Mouse (Mus musculus) adrenal gland, adult 2 months (tissue): ENCODE data around the gene Gm17087. TPM values are rescaled to one million over a fixed set of nuclear protein-coding genes. Genes with fewer than 3 reads are reported as not detected.

Source experiments
- DNase-seq: peaks from one replicate; pipeline ENCODE4 v3.0.0; 2021
- long read RNA-seq: library from polyadenylated mRNA; stranded (forward); transcript quantifications from one replicate; pipeline ENCODE4 v2.0.0, GENCODE M21; 2021
- polyA plus RNA-seq: library from polyadenylated mRNA; depleted of rRNA; stranded (reverse); fragments of >200 nt; gene quantifications from 2 replicates; pipeline ENCODE4 v1.2.3, GENCODE M21; 2012; rRNA removed
- total RNA-seq, 2 experiments: library from RNA; stranded (reverse); gene quantifications; 2 replicates each; pipeline ENCODE4 v1.2.3; 2021

Gene Gm17087
- total RNA-seq (not detected), polyA plus RNA-seq (not detected in 2 replicates)
- long read RNA-seq: 0 reads

DNA sequence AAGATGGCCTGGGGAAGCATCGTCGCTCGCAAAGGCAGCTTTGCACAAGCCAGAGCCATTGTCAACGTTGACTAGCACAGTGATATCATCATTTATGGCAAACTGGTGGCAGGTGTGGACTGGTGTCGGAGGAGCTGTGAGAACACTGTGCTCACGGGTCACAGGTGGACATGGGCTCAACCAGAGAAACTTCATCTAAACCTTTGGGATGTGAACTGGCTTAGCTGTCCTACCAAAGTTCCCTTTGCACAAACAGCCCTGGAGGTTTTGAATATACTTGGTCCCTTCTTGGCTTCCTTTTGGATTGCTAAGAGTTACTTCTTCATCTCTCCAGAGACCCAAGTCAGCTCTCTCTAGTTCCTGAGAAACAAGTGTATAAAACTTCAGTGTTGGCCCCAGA lies at the start of gene Gm17087:
Gm17087 (minus strand) TSS at position 101 of the 400 bp plus-strand sequence.
- no peak for DNase-seq

DNA sequence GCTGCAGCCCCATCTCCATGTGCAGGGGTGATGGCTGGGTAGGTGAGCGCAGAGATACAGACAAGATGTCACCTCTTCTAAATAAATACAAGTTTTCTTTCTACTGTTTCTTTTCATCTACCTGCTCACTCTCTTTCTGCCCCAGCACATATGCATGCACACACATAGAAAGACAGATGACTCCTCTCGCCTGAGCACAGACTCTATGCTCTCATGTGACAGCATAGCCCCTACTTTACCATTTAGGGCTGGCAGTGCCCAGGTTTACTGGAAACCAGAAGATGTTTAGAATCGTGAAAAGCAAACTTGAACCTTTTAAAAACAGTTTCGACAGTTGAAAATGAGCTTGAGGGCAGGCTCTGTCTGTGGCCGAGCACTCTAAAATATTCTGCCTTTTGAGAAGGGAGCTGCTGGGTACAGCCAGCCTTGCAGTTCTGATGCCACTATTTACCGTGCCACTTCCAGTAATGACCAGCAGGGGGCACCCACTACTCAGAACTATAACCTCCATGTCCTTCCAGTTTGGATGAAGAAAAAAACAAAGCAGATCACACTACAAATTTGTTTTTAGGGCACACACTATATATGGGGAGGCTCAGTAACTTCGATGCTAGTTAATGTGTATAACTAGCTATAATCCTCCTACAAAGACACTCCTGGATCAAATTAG lies 47.3 kb upstream of the Gm17087 start:
- peak; percentile 78 for DNase-seq

DNA sequence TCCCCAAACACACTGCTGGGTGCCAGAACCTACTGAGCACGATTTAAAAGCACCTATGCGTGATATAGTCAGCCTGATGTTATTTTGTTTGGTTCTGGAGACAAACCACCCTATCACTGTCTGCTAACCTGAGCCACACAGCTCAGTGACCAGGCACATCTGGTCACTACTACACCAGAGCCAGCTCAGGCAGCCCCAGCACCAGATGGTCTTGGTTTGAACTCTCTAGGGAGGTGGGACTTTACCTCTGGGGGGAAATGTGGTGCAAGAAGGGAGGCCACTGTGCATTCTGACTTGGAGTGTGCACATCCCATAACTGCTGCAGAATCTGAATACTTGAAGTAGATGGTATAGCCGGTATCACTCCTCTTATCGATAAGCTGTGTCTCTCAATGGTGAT lies 45.2 kb upstream of the Gm17087 start:
- no peak for DNase-seq

DNA sequence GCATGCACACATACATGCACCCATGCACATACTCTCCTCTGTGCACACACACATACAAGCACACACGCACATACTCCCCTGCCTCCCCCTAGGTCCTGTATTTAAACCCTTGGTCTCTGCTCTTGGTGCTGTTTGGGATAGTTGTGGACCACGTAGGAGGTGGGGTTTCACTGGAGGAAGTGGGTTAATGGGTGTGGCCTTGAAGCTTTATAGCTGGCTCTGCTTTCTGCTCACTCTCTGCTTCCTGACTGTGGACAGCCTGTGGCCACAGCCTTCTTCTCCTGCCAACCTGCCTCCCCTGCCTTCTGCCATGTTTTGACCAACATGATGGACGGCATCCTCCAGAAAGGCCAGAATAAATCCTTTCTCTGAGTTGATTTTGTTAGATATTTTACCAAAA lies 39.9 kb upstream of the Gm17087 start:
- DNase-seq: no peak

DNA sequence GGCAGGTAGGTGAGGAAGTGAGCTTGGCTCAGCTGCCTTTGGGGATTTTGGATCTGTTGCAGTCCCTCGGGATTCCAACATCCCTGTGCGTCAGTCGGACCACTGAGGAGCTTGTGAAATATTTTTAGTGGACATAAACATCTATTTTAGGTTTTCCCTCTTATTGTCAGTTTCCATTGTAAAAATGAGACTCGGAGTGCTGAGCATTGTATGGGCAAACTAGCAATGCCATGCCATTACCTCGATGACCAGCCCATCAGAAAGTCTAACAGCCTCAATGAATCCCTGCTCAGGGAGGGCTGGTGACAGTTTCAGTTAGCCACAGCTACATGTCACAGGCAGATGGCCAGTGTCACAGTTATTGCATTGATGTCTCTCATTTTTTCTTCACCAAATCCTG lies 39.2 kb upstream of the Gm17087 start:
- DNase-seq: no peak

DNA sequence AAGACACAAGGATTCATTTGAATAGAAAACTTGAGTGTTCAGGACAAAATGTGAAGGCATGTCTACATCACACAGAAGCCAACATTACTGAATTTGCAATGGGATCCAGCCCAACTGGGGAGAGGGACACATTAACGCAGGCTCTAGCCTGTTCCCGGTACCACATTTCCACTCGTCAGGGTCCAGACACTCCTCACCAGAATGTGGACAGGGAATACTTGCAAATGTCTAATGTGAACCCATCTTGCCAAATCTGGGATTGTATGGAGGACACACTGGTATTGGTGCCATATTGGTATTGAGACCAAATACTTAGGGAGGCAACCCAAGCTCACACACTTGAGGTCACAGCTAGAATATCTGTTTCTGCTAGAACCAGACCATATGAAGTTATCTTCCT lies 36.2 kb upstream of the Gm17087 start:
- no peak for DNase-seq

DNA sequence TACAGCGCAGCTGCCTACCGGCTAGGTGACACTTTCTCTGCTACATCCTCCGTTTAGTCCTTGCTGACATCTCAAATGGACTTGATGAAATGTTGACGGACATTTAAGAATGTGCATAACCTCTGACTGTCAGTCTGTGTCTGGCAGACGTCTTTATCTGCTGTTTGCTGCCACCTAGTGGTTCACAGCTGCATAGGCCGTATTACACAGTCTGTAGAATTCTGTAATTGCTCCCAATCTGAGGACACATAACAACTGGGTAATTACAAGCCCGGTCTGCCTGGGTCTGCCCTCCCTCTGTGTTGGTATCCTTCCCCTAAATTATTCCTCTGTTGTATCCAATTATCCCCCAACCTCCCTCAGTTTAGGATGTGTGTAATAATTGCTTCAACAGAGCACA lies 31.0 kb upstream of the Gm17087 start:
- DNase-seq: peak; percentile 50

DNA sequence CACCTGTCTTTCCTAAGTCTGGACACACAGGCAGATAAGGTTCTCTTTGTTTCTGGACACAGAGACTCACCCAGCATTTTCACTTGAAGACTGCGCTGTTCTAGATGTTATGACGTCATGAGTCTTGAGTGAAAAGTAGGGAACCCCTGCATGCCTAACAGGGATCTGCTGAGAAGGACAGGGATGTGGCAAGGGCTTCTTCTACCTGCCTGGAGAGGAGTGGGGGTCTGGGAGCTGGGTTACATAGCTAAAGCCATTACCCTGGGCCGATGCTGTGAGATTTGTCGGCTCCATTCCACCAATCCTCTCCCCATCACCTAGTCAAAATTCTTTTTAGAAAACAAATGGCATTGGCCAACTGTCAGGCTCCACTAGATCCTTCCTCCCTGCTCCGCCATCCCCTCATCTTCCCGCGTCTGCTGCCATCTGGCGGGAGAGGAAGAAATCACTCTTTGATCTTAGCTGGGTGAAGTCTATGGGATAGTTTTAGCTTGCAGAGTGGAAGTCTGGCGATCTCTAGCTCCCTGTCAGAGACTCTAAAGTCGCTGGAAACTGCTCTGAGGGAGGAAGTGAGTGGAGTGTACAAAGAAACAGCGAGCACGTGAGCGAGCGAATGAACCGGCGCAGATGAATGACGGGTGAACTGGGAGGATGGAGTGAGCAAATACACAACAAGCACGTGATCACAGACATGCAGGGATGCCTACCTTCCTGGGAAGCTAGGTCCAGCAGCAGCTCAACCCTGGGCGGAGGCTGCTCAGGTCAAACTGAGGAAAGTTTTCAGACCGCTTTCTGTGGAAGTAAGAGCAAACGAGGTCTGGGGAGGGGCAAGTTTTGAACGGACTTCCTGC lies 25.9 kb upstream of the Gm17087 start:
- DNase-seq: peak; percentile 74

DNA sequence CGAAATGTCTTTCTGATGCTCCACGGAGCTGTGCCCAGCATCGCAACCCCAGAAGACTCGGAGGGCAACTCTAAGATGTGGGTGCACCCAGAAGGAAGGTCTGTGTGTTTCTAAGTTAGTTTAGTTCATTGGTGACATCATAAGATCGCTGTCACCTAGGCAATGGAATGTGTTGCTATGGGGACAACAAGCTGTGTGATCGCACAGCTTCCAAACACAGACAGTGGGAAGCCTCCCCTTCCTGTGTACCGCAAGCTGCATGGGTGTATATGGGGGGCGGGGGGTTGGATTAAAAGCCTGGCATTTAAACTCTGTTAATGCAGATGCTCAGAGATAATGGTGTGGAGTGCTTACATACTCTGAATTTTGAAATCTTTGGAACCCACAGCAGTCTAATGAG lies 14.8 kb upstream of the Gm17087 start:
- DNase-seq: no peak

DNA sequence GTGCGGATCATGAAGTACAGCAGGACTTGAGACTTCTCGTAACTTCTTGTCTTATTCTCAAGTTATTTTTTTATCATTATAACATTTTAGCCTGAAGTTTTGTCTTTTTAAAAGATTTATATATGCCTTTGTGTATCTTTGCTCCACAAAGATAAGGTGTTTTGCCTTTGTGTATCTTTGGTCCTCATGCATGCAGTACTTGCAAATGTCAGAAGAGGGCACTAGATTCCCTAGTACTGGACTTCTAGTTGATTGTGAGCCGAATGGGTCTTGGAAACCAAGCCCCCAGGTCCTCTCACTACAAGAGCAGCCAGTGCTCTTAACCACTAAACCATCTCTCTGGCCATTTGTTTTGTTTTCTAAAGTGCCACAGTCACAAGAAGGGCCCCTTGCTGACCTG lies 13.6 kb upstream of the Gm17087 start:
- DNase-seq: no peak

DNA sequence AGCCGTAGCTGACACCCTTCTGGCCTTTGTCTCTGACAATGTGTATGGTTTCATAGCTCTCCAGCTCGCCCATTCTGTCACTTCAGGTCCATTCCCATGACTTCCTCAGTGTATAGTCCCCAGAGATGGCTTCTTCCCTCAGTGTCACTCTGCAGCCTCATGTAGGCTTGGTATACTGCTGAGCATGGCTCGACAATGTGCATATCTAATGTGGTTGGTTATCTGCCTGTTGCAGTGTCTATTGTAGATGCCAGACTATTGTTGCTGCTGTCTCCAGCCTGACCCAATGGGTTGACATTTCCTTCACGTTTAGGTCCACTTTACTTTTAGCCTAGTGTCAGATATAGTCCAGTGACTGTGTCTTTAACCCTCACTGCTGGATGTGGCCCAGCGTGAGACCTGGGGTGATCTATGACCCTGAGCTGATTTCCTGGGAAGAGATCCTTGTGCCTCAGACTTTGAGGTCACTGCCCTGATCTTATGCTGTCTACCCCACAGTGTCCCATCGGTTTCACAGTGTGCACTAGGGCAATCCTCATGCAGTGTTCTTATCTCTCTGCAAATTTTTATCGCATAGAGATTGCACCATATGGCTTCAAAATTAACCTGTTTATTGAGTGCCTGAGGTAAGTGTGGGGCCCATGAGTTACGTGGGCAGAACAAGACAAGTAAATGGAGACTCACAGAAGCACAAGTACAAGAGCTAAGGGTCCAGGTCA lies 7.0 kb upstream of the Gm17087 start:
- DNase-seq: no peak

DNA sequence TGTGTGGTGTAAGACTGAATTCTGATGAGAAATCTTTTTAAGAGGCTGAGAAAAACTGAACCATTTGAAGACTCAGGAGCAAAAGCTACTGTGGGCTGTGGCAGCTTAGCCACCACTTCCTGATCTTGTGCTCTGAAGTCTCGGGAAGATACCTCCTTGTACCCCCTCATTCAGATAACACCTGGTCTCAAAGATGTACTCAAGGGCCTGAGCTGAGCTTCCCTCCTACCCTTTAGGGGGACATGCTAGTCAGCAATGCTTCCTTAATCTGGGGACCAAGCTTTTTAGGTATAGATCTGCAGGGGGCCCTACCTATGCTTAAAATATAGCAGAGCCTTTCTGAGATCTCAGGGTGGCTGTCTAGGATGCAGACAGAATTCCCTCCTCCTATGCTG lies 3.9 kb downstream of the Gm17087 start:
- DNase-seq: no peak

DNA sequence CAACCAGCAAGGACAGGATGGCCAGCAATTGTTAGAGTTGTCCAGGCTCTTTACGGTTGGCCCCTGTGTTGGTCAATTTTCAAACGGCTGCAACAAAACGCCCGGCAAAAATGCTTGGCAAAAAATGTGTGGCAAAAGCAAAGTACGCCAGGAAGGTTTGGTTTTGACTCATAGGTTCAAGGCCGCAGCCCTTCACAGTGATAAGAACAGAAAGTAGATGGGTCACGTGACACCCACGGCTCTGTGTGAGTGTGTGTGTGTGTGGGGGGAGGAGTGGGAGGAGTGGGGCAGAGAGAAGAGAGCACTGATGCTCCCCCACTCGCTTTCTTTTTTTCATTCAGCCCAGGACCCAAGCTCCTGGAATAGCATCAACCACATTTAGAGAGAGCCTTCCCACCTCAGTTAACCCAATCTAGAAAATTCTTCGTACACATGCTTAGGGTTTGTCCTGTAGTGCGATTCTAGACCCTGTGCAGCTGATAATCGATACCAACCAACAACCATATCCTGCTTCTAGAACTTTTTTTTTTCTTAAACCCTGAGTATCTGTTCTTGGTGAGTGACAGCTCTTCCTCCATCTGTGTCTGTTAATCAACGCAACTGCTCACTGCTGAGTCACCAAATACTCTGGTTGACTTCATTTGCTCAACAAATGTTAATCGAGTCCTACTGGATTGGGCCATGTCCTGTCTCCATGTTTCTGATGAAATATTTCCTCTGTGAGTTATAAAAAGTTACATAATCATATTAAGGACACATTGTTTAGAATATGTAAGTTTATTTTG lies 4.5 kb downstream of the Gm17087 start:
- DNase-seq: peak; percentile 72

DNA sequence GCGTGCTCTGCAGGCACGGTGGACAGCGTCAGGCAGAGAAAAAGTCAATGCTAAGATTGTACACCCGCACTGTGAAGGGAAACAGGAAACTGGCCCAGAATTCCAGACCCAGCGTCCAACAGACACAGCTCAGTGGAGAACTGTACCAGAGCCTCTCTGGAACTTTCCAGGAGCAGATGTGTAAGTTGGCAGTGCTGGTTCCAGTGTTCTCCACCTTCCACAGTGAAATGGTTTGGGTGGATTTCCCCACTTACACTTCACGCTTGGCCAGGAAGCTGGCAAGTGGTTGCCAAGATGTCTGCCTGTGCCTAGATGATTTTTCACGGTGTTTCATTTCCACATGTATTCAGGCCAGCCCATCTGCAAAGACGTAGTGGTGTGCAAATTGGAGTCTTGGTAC lies 8.8 kb downstream of the Gm17087 start:
- no peak for DNase-seq

DNA sequence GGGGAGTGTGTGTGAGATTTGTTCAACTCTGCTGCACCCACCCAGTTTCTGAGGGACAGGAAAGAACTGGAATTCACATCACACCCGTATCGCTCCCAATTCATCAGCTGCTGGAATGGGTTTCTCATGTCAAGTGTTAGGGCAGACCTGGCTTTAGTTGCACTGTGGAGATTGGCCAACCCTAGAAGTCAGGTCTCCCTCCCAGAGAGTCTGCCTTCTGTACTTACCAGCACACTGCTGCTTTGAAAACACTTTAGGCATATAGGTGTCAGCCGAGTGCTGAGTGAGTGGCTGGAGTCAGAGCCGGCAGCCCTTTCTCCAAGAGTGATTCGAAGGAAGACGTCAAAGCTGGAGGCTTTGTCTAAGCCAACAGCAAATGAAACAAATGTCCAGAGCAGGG lies 10.5 kb downstream of the Gm17087 start:
- no peak for DNase-seq

DNA sequence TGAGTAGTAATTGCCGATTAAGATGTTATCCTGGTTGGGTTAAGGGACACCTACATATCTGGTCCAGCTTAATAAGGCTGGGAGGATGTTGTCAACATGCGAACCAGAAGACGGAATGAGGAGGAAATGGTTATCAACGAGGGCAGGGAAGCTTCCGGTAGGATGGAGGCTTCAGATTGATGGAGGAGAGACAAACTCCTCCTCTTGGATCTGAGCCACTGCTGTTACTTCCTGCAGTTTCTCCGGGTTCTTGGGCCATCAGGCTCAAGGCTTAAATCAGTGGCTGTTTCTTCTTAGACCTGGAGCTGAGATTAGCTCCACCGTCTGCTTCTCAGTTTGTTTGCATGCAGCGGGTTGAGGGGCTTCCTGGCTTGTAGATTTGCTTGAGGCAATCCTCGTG lies 11.0 kb downstream of the Gm17087 start:
- DNase-seq: no peak

DNA sequence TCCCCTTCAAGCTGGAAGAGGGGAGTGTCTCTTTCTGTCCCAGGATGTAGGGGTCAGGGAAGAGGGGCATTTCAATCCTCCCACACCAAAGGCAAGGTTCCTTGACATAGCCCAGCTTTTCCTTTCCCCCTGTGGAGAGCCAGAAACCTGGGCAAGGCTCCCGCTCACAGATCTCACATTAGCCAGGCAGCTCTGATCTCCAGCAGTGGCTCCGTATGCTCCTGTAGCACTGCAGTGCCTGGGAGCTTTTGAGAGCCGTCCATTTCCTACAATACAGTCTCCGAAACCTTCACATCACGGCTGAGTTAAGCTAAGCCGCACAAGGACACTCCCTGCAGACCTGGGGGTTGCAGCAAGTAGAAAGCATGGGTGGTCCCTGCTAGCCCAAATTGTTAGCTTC lies 12.5 kb downstream of the Gm17087 start:
- no peak for DNase-seq

DNA sequence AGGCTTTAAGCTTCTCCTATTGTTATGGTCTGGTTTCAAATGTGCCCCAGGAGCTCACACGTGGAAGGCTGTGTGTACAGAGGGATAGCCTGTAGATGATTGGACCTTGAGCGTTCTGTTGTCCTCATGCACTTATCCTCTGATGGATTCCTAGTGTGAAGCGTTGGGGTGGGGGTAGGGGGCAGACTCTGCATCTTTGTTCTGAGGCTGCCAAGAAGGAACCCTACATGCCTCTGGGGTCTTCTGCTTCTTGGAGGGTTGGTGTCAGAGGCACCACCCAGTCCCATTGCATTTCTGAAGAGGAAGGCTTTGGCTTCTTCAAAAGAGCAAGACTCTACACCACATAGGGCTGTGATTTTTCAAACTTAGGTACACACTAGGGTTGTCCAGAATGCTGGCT lies 13.1 kb downstream of the Gm17087 start:
- DNase-seq: no peak

DNA sequence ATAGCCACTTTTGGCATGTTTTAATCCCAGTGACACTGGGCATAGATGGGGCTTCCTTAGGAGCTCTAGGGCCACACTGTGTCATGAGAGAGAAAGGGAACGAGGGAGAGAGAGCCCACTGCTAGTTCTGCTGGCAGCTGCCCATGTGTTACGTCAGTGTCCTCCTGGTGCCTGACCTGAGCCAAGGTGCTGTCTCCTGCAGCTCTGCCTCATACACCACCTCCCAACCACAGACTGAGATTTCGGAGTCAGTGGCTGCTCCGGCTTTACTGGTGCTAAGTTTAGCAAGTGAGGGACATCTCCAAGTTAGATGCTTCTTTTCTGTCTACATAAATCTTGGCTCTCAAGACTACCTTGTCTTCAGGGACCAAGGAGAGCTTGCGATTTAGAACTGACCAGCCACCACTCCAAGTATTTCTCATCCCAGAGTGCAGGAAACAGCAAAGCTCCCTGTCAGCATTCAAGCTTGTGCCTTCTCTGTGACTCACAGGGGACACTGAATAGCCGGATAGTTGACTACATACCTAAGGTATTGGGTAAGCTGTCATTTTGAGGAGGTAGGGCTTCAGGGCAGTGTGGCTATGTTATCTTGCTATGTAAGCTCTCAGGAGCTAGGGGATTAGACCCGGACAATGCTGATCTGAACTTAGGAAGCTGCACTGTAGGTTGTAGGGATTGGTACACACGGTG lies 14.3 kb downstream of the Gm17087 start:
- peak; percentile 32 for DNase-seq

DNA sequence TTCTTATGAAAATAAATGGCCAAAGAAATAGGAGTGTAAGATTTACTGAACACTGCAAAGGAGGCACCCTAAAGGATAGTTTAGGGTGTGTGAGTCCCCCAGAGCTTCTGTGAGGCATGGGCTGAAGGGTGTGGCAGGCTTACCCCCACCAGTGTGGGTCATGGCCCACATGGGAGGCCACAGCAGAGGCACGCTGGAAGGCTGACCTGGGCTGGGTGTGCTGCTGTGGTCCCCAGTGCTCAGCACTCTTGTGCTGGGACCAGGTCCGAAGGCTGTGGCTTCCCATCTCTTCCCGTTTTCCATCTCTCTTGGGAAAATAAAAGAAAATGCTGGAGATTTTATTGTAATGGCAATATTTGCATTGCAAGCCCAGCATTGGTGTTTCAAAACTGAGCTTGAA lies 15.1 kb downstream of the Gm17087 start:
- no peak for DNase-seq

DNA sequence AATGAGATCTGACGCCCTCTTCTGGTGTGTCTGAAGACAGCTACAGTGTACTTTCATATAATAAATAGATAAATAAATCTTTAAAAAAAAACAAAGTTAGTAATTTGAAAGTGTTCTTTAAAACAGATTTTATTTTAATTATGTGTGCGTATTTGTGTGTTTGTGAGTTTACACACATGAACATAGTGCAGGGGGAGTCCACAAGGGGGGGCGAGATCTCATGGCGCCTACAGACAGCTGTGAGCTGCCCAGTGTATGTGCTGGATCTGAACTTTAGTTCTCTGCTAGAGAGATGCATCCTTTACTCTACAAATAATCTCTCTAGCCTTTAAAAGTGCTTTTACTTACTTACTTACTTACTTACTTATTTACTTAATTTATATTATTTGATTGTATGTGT lies 18.0 kb downstream of the Gm17087 start:
- DNase-seq: no peak

DNA sequence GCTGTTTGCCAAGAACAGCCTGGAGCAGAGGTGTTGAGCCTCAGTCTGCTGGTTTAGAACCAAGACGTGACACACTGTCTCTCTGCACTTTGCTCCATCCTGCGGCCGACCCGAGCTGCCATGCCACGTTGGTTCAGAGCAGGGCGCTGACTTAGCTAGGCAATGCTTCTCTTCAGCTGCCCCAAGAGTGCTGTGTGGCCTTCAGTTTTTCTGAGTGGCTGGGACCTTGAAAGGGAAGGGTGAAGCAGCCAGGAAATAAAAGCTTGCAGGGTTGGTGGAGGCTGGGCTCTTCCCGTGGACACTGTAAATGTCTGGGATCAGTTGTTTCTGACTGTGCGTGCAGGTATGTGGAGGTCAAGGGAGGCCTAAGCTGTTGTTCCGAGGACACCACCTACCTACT lies 20.4 kb downstream of the Gm17087 start:
- peak; percentile 71 for DNase-seq
